ENCODE assay signal across 18 mouse cellular contexts in genomic region chr14:88633771-88634170, GRCm38 (mm10).
"Had no signal": no experiment of that assay in that cellular context is flagged by ENCODE, and none has a peak within 500 bp of the region (broad histone marks: within the 10 kb centered on the region; RNA-seq: fewer than 3 reads in every experiment).

No protein-coding gene starts in this region.

- H3K27ac ChIP-seq: left cerebral cortex, adult 2 months; liver, embryonic 13.5 days; stomach, postnatal 0 days had no signal

- H3K27me3 ChIP-seq: liver, embryonic 13.5 days had no signal

- H3K36me3 ChIP-seq: liver, embryonic 13.5 days had no signal

- H3K4me2 ChIP-seq: liver, embryonic 13.5 days; midbrain, embryonic 11.5 days had no signal

- H3K4me3 ChIP-seq: left cerebral cortex, adult 2 months; liver, embryonic 13.5 days had no signal

- H3K4me1 ChIP-seq: liver, embryonic 13.5 days had no signal

- H3K9ac ChIP-seq: liver, embryonic 13.5 days had no signal

- H3K9me3 ChIP-seq: liver, embryonic 13.5 days had no signal

- DNase-seq: kidney, adult 18-20 months; kidney, adult 9 months; kidney, postnatal 14 days; layer of hippocampus, postnatal 36 days; liver, embryonic 13.5 days; lung, adult 2 months; lung, postnatal 14 days; lung, postnatal 4 days; midbrain, embryonic 14.5 days; right cerebral cortex, adult 18-20 months; right cerebral cortex, postnatal 14 days; right cerebral cortex, postnatal 4 days; thymus, adult 2 months; thymus, postnatal 14 days; thymus, postnatal 4 days had no signal
